Mouse (Mus musculus) forebrain, embryonic 16.5 days (tissue): Measurements from ENCODE around the gene Clic4. TPM values are rescaled to one million over a fixed set of nuclear protein-coding genes. Genes with fewer than 3 reads are reported as not detected.

Source experiments
- ATAC-seq: fragments of 200-750 bp; cut with Nextera tagmentation; 2 replicates; pipeline ENCODE4 v1.8.0; 2017; ENCODE audit warnings: mild to moderate bottlenecking, moderate library complexity
- H3K27ac ChIP-seq: fragments of 300-500 bp; sonication (generic); 2 replicates; pipeline ENCODE4 v1.5.1; 2014; ENCODE audit warnings: low read length, control low read depth
- H3K27me3 ChIP-seq: fragments of 300-500 bp; sonication (generic); replicated peaks from 2 replicates; pipeline ENCODE4 v1.6.1; 2014; ENCODE audit warnings: low read length; ENCODE audit not compliant: control insufficient read depth, insufficient read depth
- H3K36me3 ChIP-seq: fragments of 300-500 bp; sonication (generic); 2 replicates; pipeline ENCODE4 v1.6.1; 2014; ENCODE audit not compliant: control insufficient read depth, insufficient read depth
- H3K4me1 ChIP-seq: fragments of 300-500 bp; sonication (generic); replicated peaks from 2 replicates; pipeline ENCODE4 v1.6.1; 2014; ENCODE audit warnings: low read length; ENCODE audit not compliant: control insufficient read depth, insufficient read depth
- H3K4me2 ChIP-seq: fragments of 300-500 bp; sonication (generic); 2 replicates; pipeline ENCODE4 v1.6.1; 2014; ENCODE audit warnings: mild to moderate bottlenecking, low read length, control low read depth
- H3K4me3 ChIP-seq: fragments of 300-500 bp; sonication (generic); replicated peaks from 2 replicates; pipeline ENCODE4 v1.5.1; 2014; ENCODE audit warnings: mild to moderate bottlenecking, low read length, control low read depth
- H3K9ac ChIP-seq: fragments of 300-500 bp; sonication (generic); replicated peaks from 2 replicates; pipeline ENCODE4 v1.6.1; 2014; ENCODE audit warnings: low read depth, low read length, control low read depth
- H3K9me3 ChIP-seq: fragments of 300-500 bp; sonication (generic); 2 replicates; pipeline ENCODE4 v1.6.1; 2016; ENCODE audit warnings: low read length; ENCODE audit not compliant: control insufficient read depth
- WGBS: fragments of 180-500 bp; shearing (Covaris S2); extraction: QIAGEN DNeasy Blood & Tissue Kit; methylation state at CpG from one replicate; pipeline ENCODE4 v1.1.7; 2014; 5-methylcytosine and 5-hydroxymethylcytosine counted together
- polyA plus RNA-seq: library from polyadenylated mRNA; unstranded; fragments of >200 nt; fragmentation: Nextera tagmentation; extraction: Ambion mirVana; gene quantifications from 2 replicates; pipeline ENCODE4 v1.2.1, GENCODE M21; 2015

Clic4 gene
- polyA plus RNA-seq, 1 experiment from 2014 or later, result 97.8 TPM

DNA sequence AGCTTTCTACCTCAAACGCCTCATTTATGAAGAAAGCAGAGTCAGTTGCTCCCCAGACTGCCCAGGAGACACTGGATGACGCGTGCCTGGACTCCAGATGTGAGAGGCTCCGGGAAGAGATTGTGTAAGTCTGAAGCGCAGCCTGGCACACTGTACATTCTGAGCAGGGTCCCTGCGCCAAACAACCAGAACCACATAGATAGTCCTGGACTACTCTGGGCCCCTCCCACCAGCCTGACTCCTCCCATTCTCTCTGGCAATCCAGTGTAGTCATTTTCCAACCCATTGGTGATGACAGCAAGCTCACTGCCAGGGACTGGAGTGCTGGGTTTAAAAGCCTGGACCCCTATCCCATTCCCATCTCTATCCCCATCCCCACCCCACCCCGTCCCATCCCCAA, 24.5 kb upstream of the Clic4 start:
- no peak overlapping the region for H3K4me3 ChIP-seq
- peaks cover 6% of the 10 kb centered on the region; the same call in 1 of the 2 replicates for H3K4me1 ChIP-seq
- no peaks in the 10 kb centered on the region for H3K9me3 ChIP-seq
- H3K36me3 ChIP-seq, result no peaks in the 10 kb centered on the region
- H3K9ac ChIP-seq, result no peak overlapping the region
- no peak overlapping the region for H3K4me2 ChIP-seq
- no peak for ATAC-seq
- 88% methylated on average over 7 of the region's 7 CpGs for WGBS
- no peak overlapping the region for H3K27ac ChIP-seq
- H3K27me3 ChIP-seq, result no peaks in the 10 kb centered on the region

DNA sequence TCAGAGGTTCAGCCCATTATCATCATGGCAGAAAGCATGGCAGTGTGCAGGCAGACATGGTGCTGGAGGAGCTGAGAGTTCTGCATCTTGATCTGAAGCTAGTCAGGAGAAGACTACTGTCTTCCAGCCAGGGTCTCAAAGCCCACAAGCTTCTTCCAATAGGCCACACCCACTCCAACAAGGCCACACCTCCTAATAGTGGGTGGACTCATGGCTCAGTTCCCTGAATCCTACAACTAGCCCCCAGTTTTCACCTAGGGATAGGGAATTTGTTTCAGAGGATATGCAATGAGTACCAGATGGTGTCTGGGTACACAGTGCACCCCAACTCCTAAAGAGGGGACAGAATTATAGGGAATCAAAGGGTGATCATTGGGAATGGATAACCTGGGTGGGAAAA, 24.0 kb upstream of the Clic4 start:
- Histone ChIP-seq H3K9ac (no peak overlapping the region), H3K27ac (no peak overlapping the region), H3K4me3 (no peak overlapping the region), H3K4me1 (peaks cover 6% of the 10 kb centered on the region; the same call in 1 of the 2 replicates), H3K9me3 (no peaks in the 10 kb centered on the region), H3K36me3 (no peaks in the 10 kb centered on the region), H3K27me3 (no peaks in the 10 kb centered on the region), H3K4me2 (no peak overlapping the region)
- ATAC-seq, result no peak

DNA sequence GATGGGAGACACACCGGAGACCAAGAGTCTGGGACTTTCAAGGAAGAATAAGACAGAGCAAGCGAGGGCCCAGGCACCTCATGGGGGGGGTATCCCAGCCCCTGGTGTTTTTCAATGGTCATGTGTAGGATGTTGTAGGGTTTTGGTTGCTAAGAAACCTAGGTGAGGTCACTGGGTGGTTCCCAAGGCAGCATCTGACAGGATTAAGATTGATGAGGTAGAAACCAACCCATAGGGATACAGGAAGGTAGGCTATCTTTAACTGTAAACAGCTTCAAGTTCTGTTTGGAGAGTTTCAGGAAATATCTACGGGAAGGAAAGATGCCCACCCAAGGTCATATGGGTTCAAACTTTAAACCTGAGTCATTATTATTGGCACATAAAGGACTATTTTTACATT, 21.2 kb upstream of the Clic4 start:
- no peak overlapping the region for H3K4me3 ChIP-seq
- H3K27ac ChIP-seq, result no peak overlapping the region
- 95% methylated on average over 3 of the region's 3 CpGs for WGBS
- no peaks in the 10 kb centered on the region for H3K9me3 ChIP-seq
- no peak for ATAC-seq
- H3K36me3 ChIP-seq, result no peaks in the 10 kb centered on the region
- no peak overlapping the region for H3K9ac ChIP-seq
- H3K4me2 ChIP-seq, result no peak overlapping the region
- no peaks in the 10 kb centered on the region for H3K27me3 ChIP-seq
- H3K4me1 ChIP-seq, result peaks cover 6% of the 10 kb centered on the region; the same call in 1 of the 2 replicates

DNA sequence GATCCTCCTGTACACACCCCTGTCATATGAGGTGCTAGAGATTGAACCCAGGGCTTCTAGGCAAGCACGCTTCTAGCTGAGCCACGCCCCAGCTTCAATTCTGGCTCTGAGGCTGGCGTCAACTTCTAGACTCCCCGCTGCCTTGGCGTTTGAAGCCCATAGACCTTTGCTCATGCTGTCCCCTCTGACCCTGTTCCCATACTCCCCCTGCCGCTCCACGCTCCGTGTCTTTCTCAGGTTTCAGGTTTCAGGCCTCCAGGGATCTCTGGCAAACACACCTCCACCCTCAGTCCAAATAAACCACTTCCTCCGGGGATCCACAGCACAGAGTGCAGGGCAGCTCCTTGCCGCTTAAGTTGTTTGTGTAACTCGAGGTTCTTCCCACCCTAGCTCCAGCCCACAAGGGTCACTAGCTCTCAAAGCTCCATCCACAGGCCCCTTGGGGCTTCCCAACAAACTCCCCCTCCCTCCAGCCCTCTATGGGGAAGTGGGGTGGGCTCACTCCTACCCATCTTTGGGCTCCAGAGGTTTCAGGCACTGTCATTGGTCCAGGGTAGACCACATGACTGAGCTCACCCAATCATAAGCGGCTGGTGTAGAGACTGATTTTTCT, 20.0 kb upstream of the Clic4 start:
- Histone ChIP-seq H3K4me3 (no peak overlapping the region), H3K9ac (no peak overlapping the region), H3K4me1 (no peaks in the 10 kb centered on the region), H3K27me3 (no peaks in the 10 kb centered on the region), H3K4me2 (no peak overlapping the region), H3K27ac (no peak overlapping the region), H3K9me3 (no peaks in the 10 kb centered on the region), H3K36me3 (no peaks in the 10 kb centered on the region)
- no peak for ATAC-seq
- WGBS, result 16% methylated on average over 12 of the region's 12 CpGs

DNA sequence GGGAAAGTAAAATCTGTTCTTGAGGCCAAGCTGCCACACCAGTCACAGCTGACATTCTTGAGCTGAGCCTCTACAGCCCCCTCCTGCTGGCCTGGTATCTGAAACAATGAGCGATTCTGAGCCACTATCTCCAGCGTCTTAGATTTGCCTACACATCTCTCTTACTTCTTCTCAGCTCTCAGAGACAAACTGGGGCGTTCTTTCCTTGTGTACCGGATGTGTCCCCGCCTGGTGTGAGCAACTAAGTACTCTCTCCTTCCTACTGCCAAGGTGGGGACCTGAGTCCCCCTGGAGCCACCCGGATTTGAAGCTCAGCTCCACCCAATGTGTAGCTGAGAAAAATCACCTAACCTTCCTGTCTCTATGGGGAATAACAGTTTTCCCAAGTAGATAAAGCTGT, 19.2 kb upstream of the Clic4 start:
- 59% methylated on average over 6 of the region's 6 CpGs for WGBS
- no peak for ATAC-seq
- no peak overlapping the region for H3K9ac ChIP-seq

DNA sequence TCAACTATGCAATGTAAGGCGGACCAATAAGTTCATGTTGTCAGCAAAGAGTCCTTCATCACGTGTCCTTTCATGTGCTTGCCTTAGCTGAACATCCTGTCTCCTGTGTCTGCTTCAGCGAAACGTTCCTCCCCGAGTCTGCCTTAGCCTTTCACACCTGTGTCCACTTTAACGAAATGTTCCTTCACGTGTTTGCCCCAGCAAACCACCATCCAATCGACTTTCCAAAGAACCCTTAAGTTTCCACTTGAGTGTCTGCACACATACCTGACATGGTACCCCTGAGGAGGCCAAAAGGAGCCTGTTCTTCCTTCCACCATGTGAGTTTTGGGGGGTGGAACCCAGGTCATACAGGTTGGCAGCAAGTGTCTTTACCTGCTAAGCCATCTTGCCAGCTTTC, 18.6 kb upstream of the Clic4 start:
- H3K4me2 ChIP-seq, result no peak overlapping the region
- ATAC-seq, result no peak
- 92% methylated on average over 8 of the region's 8 CpGs for WGBS
- H3K4me1 ChIP-seq, result no peaks in the 10 kb centered on the region; the same call in 1 of the 2 replicates
- no peak overlapping the region for H3K27ac ChIP-seq
- H3K9ac ChIP-seq, result no peak overlapping the region
- H3K9me3 ChIP-seq, result no peaks in the 10 kb centered on the region
- H3K36me3 ChIP-seq, result no peaks in the 10 kb centered on the region
- no peaks in the 10 kb centered on the region for H3K27me3 ChIP-seq
- H3K4me3 ChIP-seq, result no peak overlapping the region

More for the DNA sequence above, 19.2 kb upstream of the Clic4 start:
- H3K4me3 ChIP-seq, result no peak overlapping the region
- H3K27ac ChIP-seq, result no peak overlapping the region
- no peaks in the 10 kb centered on the region for H3K27me3 ChIP-seq
- H3K4me2 ChIP-seq, result no peak overlapping the region
- H3K9me3 ChIP-seq, result no peaks in the 10 kb centered on the region
- no peaks in the 10 kb centered on the region; the same call in 1 of the 2 replicates for H3K4me1 ChIP-seq
- H3K36me3 ChIP-seq, result no peaks in the 10 kb centered on the region

DNA sequence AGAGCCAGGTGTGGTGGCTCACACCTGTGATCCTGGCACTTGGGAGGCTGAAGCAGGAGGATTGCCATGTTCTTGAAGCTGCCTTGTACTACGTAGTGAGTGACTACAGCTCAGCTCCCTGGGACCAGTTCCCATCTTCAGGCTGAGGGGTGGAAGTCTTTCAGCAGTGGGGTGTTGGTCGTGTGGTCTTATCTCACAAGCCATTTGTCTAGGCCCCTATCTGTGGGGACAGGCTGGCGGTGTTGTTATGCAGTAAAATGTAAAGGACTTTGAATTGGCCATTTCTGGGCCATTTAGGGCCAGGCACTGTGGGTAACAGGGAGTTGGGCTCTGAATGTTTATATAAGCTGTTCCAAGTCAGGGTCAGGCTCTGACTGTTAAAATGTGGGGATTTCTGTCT, 15.4 kb upstream of the Clic4 start:
- no peak for ATAC-seq

DNA sequence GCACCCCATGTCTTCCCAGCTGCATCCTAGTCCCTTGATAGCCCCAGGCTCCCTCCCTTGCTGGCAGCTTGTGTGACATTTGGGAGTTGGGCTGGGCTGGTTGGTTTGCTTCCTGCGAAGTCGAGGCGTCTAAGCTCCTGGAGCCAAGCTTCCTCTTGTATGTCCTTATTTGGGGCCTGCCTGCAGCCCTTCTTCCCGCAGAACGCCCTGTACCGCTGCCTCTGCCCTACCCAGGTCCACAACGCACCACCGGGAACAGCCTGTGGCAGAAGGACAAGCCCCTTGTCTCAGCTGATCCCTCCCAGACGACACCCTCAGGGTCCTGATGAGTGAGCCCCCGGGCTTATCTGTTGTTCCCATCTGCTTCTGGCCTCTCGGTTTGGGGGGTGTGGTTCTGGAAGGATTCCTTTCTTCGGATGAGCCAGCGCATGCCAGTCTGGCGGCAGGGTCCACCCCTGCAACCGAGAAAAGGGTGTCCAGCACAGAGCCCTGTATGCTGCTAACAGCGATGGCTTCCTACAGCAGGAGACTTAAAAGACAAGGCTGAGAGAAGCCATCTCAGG, 14.3 kb upstream of the Clic4 start:
- no peaks in the 10 kb centered on the region for H3K27me3 ChIP-seq
- ATAC-seq, result no peak
- H3K9ac ChIP-seq, result no peak overlapping the region
- 18% methylated on average over 16 of the region's 16 CpGs for WGBS
- H3K4me3 ChIP-seq, result no peak overlapping the region
- H3K4me2 ChIP-seq, result no peak overlapping the region
- no peaks in the 10 kb centered on the region for H3K9me3 ChIP-seq
- no peak overlapping the region for H3K27ac ChIP-seq
- no peaks in the 10 kb centered on the region; the same call in 1 of the 2 replicates for H3K4me1 ChIP-seq
- H3K36me3 ChIP-seq, result no peaks in the 10 kb centered on the region

More for the DNA sequence above, 15.4 kb upstream of the Clic4 start:
- Histone ChIP-seq H3K9me3 (no peaks in the 10 kb centered on the region), H3K36me3 (no peaks in the 10 kb centered on the region), H3K4me1 (no peaks in the 10 kb centered on the region; the same call in 1 of the 2 replicates), H3K4me3 (no peak overlapping the region), H3K27me3 (no peaks in the 10 kb centered on the region), H3K4me2 (no peak overlapping the region), H3K27ac (no peak overlapping the region), H3K9ac (no peak overlapping the region)
- WGBS, result 78% methylated on average over 3 of the region's 3 CpGs

DNA sequence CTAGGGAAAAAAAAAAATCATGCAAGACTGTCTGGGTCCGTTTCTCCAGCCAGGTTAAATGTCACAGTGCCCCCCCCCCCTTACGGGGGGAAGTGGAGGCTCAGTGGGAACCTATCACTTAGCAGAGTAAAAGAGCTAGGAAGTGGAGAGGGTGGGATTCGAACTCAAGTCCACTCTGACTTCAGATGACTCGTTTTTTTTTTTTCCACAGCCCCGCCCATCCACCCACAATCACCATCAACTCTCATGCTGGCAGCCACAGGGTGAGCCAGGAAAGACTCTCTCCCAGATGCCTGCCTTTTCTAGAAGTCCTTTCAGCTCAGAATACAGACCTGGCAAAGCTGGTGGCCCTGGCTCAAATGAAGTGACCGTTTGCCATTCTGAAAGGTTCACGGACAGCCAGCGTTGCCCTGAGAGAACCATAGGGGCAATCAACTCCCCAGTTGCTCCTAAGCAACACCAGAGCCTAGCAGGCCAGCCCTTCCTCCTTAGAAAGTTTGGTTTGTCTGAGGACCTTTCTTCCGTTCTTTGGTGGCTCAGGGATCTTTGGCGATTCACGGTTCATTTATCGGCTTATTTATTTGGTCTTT, 13.5 kb upstream of the Clic4 start:
- Histone ChIP-seq H3K4me3 (no peak overlapping the region), H3K4me2 (no peak overlapping the region), H3K9me3 (no peaks in the 10 kb centered on the region), H3K36me3 (no peaks in the 10 kb centered on the region), H3K4me1 (no peaks in the 10 kb centered on the region; the same call in 1 of the 2 replicates), H3K9ac (no peak overlapping the region), H3K27ac (no peak overlapping the region), H3K27me3 (no peaks in the 10 kb centered on the region)
- no peak for ATAC-seq
- WGBS, result 63% methylated on average over 12 of the region's 12 CpGs
